Mouse (Mus musculus) myocyte (in vitro differentiated cells): Measurements from ENCODE around the gene Xpo6. TPM values are rescaled to one million over a fixed set of nuclear protein-coding genes. Genes with fewer than 3 reads are reported as not detected.

Experiments used
- H3K27me3 ChIP-seq: one replicate; pipeline ENCODE4 v1.6.1; 2011; ENCODE audit not compliant: control insufficient read depth, insufficient read depth, insufficient read length
- H3K36me3 ChIP-seq: one replicate; pipeline ENCODE4 v1.6.1; 2011; ENCODE audit not compliant: control insufficient read depth, insufficient read depth
- H3K4me2 ChIP-seq: one replicate; pipeline ENCODE4 v1.6.1; 2011; ENCODE audit warnings: low read depth, control low read depth
- H3K4me3 ChIP-seq: one replicate; pipeline ENCODE4 v1.5.1; 2011; ENCODE audit warnings: mild to moderate bottlenecking, control low read depth, moderate library complexity
- H3K79me2 ChIP-seq: one replicate; pipeline ENCODE4 v1.6.1; 2011; ENCODE audit not compliant: control insufficient read depth, insufficient read depth
- H3ac ChIP-seq: one replicate; pipeline ENCODE4 v1.6.1; 2011; ENCODE audit not compliant: control insufficient read depth, insufficient read length
- CEBPB ChIP-seq: IDR thresholded peaks from 2 replicates; pipeline ENCODE4 v1.6.1; 2011; ENCODE audit warnings: mild to moderate bottlenecking, moderate library complexity; ENCODE audit not compliant: poor library complexity, insufficient read depth, severe bottlenecking
- E2F4 ChIP-seq: IDR thresholded peaks from one replicate; pipeline ENCODE4 v1.6.1; 2011; ENCODE audit warnings: mild to moderate bottlenecking, control low read depth, moderate library complexity; ENCODE audit not compliant: insufficient read depth
- MAX ChIP-seq: IDR thresholded peaks from one replicate; pipeline ENCODE4 v1.6.1; 2011; ENCODE audit warnings: low read depth, mild to moderate bottlenecking, control low read depth
- MYOD1 ChIP-seq, 3 experiments: IDR thresholded peaks; one replicate each; pipeline ENCODE4 v1.6.1; 2011; ENCODE audit warnings: control low read depth in 2 of 3, low read depth in 2 of 3, mild to moderate bottlenecking in 2 of 3, moderate library complexity in 1 of 3; ENCODE audit not compliant: insufficient read length in 2 of 3, control insufficient read depth in 1 of 3
- MYOG ChIP-seq, 3 experiments: IDR thresholded peaks; one replicate each; pipeline ENCODE4 v1.6.1; 2011; ENCODE audit warnings: control low read depth in 2 of 3, low read depth in 2 of 3, mild to moderate bottlenecking in 2 of 3; ENCODE audit not compliant: insufficient read length in 2 of 3, control insufficient read depth in 1 of 3, insufficient read depth in 1 of 3
- POLR2A ChIP-seq: IDR thresholded peaks from one replicate; pipeline ENCODE4 v1.6.1; 2011; ENCODE audit warnings: low read depth, mild to moderate bottlenecking, control low read depth, moderate library complexity; ENCODE audit not compliant: insufficient read length
- POLR2AphosphoS2 ChIP-seq: IDR thresholded peaks from one replicate; pipeline ENCODE4 v1.6.1; 2011; ENCODE audit warnings: low read depth, control low read depth; ENCODE audit not compliant: insufficient read length
- REST ChIP-seq: IDR thresholded peaks from one replicate; pipeline ENCODE4 v1.6.1; 2011; ENCODE audit warnings: mild to moderate bottlenecking, control low read depth, moderate library complexity; ENCODE audit not compliant: insufficient read depth, insufficient read length
- SRF ChIP-seq: IDR thresholded peaks from one replicate; pipeline ENCODE4 v1.6.1; 2011; ENCODE audit warnings: low read depth; ENCODE audit not compliant: control insufficient read depth, insufficient read length
- TCF12 ChIP-seq: IDR thresholded peaks from one replicate; pipeline ENCODE4 v1.6.1; 2011; ENCODE audit warnings: mild to moderate bottlenecking, control low read depth; ENCODE audit not compliant: poor library complexity, insufficient read depth, severe bottlenecking
- TCF3 ChIP-seq: IDR thresholded peaks from one replicate; pipeline ENCODE4 v1.6.1; 2011; ENCODE audit warnings: low read depth, control low read depth; ENCODE audit not compliant: insufficient read length
- USF1 ChIP-seq: IDR thresholded peaks from one replicate; pipeline ENCODE4 v1.6.1; 2011; ENCODE audit warnings: low read depth, mild to moderate bottlenecking, control low read depth, moderate library complexity
- polyA plus RNA-seq: library from polyadenylated mRNA; unstranded; fragments of >200 nt; fragmentation: generic; extraction: Trizol; gene quantifications from one replicate; pipeline ENCODE4 v1.2.1, GENCODE M21; 2012; ENCODE audit warnings: missing spikeins

Gene Xpo6
- polyA plus RNA-seq, 1 experiment = 36.4 TPM

DNA sequence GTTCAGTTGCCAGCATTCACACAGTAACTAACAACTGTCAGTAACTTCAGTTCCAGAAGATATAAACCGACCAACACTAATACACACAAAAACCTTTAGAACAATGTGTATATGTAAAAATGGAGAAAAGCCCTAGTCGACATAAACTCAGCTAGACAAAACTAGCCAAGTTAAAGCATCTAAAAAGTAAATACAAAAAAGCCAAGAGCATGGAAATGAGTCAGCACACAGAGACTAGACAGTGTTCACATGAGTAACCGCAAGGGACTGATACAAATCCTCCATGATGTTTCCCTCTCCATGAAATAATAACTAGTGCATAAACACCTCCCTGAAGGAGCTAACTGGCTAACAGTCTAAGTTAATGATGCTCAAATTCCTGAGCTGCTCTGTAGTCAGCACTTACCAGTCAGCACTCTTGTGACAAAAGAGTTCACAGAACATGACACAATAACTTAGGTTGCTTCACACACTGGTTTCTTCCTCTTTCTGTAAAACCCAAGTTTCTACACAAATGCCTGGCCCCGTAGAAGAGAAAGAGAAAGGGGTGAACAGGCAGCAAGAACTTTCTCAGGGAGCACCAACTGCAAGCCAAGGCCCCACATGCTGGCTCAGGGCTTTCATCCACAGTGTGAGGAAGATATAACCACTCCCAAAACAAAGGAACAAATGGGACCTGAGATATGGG, 65.5 kb downstream of the Xpo6 start:
- peaks cover 24% of the 10 kb centered on the region for H3K36me3 ChIP-seq
- no peak overlapping the region for H3K4me3 ChIP-seq

DNA sequence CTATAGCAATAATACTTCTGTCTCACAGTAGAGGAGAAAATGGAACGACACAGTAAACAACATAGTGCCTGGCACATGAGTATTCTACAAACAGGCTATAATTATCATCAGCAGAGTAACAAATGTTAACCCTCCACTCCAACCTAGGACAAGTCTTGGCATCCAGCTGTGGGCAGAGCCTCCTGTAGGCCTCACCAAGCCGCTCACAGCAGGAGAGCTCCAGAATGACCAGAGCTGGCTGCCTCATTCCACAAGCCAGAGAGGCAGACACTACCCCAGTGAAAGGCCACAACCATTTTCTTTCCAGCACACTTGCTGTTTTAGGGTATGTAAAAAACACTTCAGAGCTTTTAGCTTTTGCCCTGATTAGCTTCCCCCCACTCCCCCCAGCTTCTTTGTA, 72.6 kb downstream of the Xpo6 start:
- Histone ChIP-seq H3K4me3 (no peak overlapping the region), H3K4me2 (no peak overlapping the region), H3ac (no peak overlapping the region), H3K36me3 (peaks cover 32% of the 10 kb centered on the region), H3K27me3 (no peaks in the 10 kb centered on the region), H3K79me2 (no peaks in the 10 kb centered on the region)
- TF ChIP-seq TCF12 (no peak), REST (no peak)

More for the DNA sequence above, 65.5 kb downstream of the Xpo6 start:
- Histone ChIP-seq H3K4me2 (no peak overlapping the region), H3K27me3 (no peaks in the 10 kb centered on the region), H3ac (no peak overlapping the region), H3K79me2 (peaks cover 3% of the 10 kb centered on the region)
- TF ChIP-seq REST = no peak
- TF ChIP-seq TCF12 = no peak
- no peak for TF ChIP-seq USF1
- TF ChIP-seq MAX = no peak
- no peak for TF ChIP-seq MYOG (IDR thresholded peaks at IDR 0.05; ENCODE audit: control insufficient read depth in 1 of 3, insufficient read depth in 1 of 3, insufficient read length in 2 of 3, low read depth in 2 of 3)
- TF ChIP-seq CEBPB = no peak
- TF ChIP-seq MYOD1 (IDR thresholded peaks at IDR 0.05; ENCODE audit: control insufficient read depth in 1 of 3, insufficient read length in 2 of 3, low read depth in 2 of 3) = no peak
- no peak for TF ChIP-seq TCF3
- TF ChIP-seq POLR2AphosphoS2 = no peak
- TF ChIP-seq SRF = no peak
- no peak for TF ChIP-seq E2F4
- no peak for TF ChIP-seq POLR2A

DNA sequence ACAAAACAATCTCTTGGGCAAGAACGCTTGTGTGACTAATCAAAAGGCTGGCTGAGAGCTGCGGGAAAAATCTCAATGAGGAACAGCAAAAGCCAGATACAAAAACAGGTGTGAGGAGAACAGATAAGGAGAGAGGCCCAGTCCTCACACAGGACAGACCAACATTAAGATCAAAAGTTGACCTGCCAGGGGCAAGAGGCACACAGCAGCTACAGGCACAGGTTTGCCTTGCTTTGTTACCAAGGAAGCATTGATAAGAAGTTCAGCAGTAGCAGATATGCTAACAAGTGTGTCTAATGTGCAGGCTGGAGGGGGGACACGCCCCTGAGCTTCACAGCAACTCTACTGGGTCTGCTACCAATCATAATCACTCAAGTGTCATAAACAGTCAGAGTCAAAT, 73.8 kb downstream of the Xpo6 start:
- Histone ChIP-seq H3K36me3 (peaks cover 40% of the 10 kb centered on the region), H3K27me3 (no peaks in the 10 kb centered on the region), H3K79me2 (no peaks in the 10 kb centered on the region), H3K4me2 (no peak overlapping the region), H3K4me3 (no peak overlapping the region), H3ac (no peak overlapping the region)
- TF ChIP-seq SRF = no peak
- TF ChIP-seq MYOG (IDR thresholded peaks at IDR 0.05; ENCODE audit: control insufficient read depth in 1 of 3, insufficient read depth in 1 of 3, insufficient read length in 2 of 3, low read depth in 2 of 3) = no peak
- TF ChIP-seq TCF12 = no peak
- no peak for TF ChIP-seq MAX
- TF ChIP-seq POLR2AphosphoS2 = no peak
- TF ChIP-seq USF1 = no peak
- no peak for TF ChIP-seq MYOD1 (IDR thresholded peaks at IDR 0.05; ENCODE audit: control insufficient read depth in 1 of 3, insufficient read length in 2 of 3, low read depth in 2 of 3)
- TF ChIP-seq CEBPB = no peak
- TF ChIP-seq E2F4 = no peak
- no peak for TF ChIP-seq POLR2A
- TF ChIP-seq REST = no peak
- TF ChIP-seq TCF3 = no peak

DNA sequence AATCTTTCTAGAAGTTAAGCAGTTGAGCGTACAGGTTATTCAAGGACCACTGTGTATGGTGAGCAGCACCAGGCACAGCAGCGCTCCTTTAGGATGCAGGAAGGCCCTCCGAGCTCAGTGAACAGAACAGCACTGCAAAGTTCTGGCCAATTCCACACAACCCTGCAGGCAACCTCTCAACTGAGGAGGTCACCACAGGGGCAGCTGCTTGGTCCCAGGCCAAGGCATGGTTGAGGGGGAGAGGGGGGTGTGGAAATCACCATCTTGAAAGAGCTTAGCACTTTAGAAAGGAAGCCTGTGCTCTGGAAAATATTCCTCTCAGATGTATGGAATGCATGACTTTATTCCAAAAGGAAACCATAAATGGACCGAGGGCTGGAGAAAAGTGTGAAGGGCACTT, 78.8 kb downstream of the Xpo6 start:
- TF ChIP-seq MAX (no peak), USF1 (no peak), POLR2A (no peak), MYOG (IDR thresholded peaks at IDR 0.05; ENCODE audit: control insufficient read depth in 1 of 3, insufficient read depth in 1 of 3, insufficient read length in 2 of 3, low read depth in 2 of 3) (no peak), TCF3 (no peak), MYOD1 (IDR thresholded peaks at IDR 0.05; ENCODE audit: control insufficient read depth in 1 of 3, insufficient read length in 2 of 3, low read depth in 2 of 3) (no peak), SRF (no peak), REST (no peak), E2F4 (no peak), CEBPB (no peak), TCF12 (no peak), POLR2AphosphoS2 (no peak)
- no peaks in the 10 kb centered on the region for H3K27me3 ChIP-seq
- H3ac ChIP-seq = no peak overlapping the region
- no peak overlapping the region for H3K4me2 ChIP-seq
- H3K4me3 ChIP-seq = no peak overlapping the region
- peaks cover 44% of the 10 kb centered on the region for H3K36me3 ChIP-seq
- no peaks in the 10 kb centered on the region for H3K79me2 ChIP-seq

DNA sequence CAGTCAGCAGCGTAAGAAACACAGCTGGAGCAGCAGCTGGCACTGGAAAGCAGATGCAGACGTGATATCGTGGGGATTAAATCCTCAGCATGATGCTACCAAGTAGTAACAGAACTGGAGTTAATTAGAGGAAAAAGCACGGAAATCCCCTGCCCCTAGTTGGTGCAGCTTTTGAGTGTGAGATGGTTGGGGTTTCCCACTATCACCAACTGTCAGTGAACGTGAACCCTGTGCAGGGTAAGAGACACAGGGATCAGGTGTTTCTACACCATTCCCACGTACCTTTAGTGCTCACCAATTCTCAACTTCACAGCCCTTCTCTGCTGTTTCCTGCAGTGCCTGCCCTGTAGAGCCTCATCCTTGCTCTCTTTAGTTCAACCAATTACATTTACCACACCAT, 80.5 kb downstream of the Xpo6 start:
- Histone ChIP-seq H3K4me3 (no peak overlapping the region), H3K4me2 (no peak overlapping the region), H3ac (no peak overlapping the region), H3K36me3 (peaks cover 54% of the 10 kb centered on the region), H3K79me2 (no peaks in the 10 kb centered on the region), H3K27me3 (no peaks in the 10 kb centered on the region)
- TF ChIP-seq POLR2AphosphoS2 (no peak), E2F4 (no peak), USF1 (no peak), MYOG (IDR thresholded peaks at IDR 0.05; ENCODE audit: control insufficient read depth in 1 of 3, insufficient read depth in 1 of 3, insufficient read length in 2 of 3, low read depth in 2 of 3) (no peak)
